Mouse (Mus musculus) thymus, postnatal 14 days (tissue): ENCODE data around the gene Styk1.

Experiments
- DNase-seq: peaks from one replicate; pipeline ENCODE4 v3.0.0; 2021

Gene Styk1

GRCm38 (mm10) chr6:131353352-131353919 lies at the start of gene Styk1:
TSS of gene Styk1 (minus strand) at chr6:131353597.
- DNase-seq = peak; percentile 81

GRCm38 (mm10) chr6:131403036-131403435 lies 49.6 kb upstream of the Styk1 start:
- no peak for DNase-seq

DNA sequence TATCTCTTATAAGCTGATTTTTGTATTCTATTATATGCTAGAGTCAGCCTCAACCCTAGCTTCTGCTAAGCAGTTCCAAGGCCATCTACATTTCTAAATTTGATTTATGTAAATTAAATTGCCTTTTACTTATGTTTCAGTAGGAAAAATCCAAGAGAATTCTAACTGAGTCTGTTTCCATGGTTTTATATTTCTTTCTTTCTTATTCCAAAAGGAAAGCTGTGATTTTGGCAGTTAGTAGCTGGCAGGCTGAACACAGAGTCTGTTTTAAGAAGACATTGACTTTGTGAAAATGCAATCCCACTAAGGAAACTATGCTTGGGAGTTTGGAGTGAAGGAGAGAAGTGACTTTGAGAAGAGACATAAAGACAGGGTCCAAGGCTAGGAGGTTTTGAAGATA lies 49.2 kb upstream of the Styk1 start:
- DNase-seq = no peak

GRCm38 (mm10) chr6:131401259-131401658 lies 47.9 kb upstream of the Styk1 start:
- DNase-seq = no peak

DNA sequence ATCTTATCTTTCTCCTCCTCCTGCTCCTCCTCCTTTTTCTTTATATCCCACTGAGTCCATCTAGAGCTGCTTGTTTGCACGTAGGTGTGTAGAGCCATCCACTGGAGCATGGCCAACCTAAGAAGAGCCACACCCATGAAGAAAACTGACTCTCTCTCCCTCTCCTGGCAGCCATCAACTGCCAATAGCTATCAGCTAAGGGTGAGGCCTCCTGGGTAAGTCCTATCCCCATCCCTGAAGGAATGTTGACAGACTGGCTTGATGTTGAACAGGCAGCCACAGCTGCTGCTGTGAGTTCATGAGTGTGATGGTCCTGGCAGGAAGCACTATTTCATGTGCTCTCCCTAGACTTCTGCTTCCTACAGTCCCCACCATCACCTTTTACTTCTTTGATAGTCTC lies 43.3 kb upstream of the Styk1 start:
- no peak for DNase-seq

- DNase-seq = no peak
These were observed 40.7 kb upstream of the Styk1 start for GRCm38 (mm10) chr6:131393873-131394660.

GRCm38 (mm10) chr6:131388040-131389021 lies 34.9 kb upstream of the Styk1 start, which contains the start of gene Ybx3:
TSS of gene Ybx3 (minus strand) at chr6:131388476.
- DNase-seq = peak; percentile 55

- DNase-seq = peak; percentile 30
These were observed 34.0 kb upstream of the Styk1 start for GRCm38 (mm10) chr6:131387221-131388039.

- DNase-seq = no peak
These were observed 33.1 kb upstream of the Styk1 start for GRCm38 (mm10) chr6:131386416-131387019.

DNA sequence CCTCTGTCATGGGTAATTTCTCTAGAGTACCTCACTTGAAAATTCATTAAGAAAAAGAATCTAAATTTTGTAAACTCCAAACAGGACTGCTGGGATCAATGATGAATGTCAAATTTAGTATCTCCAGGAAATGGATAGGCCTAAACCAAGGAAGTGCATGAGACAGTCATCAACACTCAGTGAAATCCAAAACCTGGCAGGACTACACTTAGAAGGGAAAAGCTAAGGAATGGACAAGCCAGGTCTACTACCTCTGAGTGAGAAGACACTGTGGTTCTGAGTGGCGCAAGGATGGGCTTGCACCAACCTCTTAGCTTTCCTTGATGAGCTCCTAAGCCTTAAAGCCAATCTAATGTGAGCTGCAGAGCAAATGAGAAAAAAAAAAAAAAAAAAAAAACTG lies 32.1 kb upstream of the Styk1 start:
- DNase-seq = no peak

GRCm38 (mm10) chr6:131383713-131384330 lies 30.4 kb upstream of the Styk1 start:
- no peak for DNase-seq

DNA sequence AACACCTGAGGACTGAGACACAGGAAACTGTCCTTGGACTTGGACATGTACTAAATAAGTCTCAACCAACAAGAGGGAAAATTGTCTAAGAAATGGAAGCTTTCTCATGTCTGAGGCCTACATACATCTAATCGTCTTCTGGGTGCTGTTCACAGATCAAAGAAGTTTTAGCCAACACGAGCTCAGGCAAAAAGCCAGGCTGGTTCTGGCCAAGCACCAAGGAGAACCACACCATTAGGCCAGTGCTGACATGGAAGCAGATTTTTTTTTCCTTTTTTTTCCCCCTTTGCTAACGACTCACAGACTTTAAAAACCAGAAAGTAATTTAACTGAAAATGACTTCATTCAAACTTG lies 29.6 kb upstream of the Styk1 start:
- no peak for DNase-seq

DNA sequence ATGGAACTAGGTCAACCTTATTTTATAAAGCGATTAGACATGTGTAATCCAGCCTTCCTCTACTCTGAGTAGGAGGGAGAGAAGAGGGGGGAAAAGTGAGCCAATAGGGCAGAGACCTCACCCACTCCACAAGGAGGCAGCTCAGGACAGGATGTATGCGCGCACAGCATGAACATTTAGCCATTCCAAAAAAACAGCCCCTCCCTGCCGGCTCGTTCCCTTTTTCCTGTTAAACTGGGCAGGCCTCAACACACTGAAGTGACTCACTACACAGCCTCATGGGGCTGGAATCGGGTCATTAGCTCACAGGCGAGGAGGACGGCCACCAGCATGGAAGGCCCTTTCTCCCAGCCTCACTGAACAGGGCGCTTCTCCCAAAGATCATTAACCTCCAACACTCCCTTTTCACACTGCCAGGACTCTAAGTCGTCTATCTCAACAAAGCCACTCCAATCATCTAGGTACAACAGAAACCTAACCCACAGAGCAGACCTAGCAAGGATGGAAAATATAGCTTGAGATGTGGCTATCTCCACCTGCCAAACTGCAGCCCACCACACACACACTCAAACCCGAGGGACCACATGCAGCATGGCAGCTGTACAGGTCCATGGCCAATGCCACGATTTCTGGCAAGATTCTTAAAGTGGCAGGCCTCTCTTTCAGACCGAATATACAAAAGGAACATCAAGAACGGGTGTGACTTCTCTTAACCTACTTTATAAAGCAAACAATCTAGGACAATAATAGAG lies 29.0 kb upstream of the Styk1 start:
- DNase-seq = no peak

- no peak for DNase-seq
These were observed 25.5 kb upstream of the Styk1 start for GRCm38 (mm10) chr6:131378858-131379428.

- no peak for DNase-seq
These were observed 24.0 kb upstream of the Styk1 start for GRCm38 (mm10) chr6:131377378-131377777.

- no peak for DNase-seq
These were observed 21.4 kb upstream of the Styk1 start for GRCm38 (mm10) chr6:131374594-131375340.

GRCm38 (mm10) chr6:131373160-131373559 lies 19.8 kb upstream of the Styk1 start:
- no peak for DNase-seq

DNA sequence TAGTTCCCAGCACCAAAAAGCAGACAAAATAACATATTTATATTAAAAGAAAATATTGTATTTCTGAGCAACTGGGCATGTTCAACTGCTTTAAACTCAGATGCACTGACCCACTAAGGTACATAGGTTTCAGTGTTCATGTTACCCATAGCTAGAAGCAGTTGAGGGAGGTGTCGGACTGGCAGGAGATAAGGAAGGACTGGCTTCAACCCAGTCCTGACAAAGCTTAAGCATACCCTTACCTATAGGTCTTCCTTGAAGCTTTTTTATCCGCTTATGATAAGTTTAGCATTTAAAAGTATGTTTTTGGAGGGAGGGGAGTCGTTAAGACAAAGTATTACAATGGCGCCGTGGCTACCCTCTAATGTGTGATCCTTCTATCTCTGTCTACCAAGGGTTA lies 17.4 kb upstream of the Styk1 start:
- DNase-seq = no peak

GRCm38 (mm10) chr6:131369866-131370616 lies 16.6 kb upstream of the Styk1 start:
- no peak for DNase-seq
